Mouse (Mus musculus): ENCODE data around the gene Gipc1.

GRCm38 (mm10) chr8:83609547-83610180, 42.8 kb upstream of the Gipc1 start:
- TF ChIP-seq CTCF (IDR thresholded peaks at IDR 0.05; ENCODE audit: control insufficient read depth, insufficient read depth, insufficient replicate concordance, low read depth, low read length) (no peak), POLR2A (IDR thresholded peaks at IDR 0.05; ENCODE audit: control insufficient read depth, low read depth, low read length) (no peak)
